Mouse (Mus musculus): ENCODE results near the gene Cd8b1. TPM values are rescaled to one million over a fixed set of nuclear protein-coding genes. Genes with fewer than 3 reads are reported as not detected.

Gene Cd8b1
- polyA plus RNA-seq, 1 experiment from 2014 or later, result not detected

GRCm38 (mm10) chr6:71351201-71351600 is 28.6 kb downstream of the Cd8b1 start:
- Histone ChIP-seq H3K27ac (no peak overlapping the region), H3K36me3 (no peaks in the 10 kb centered on the region), H3K4me2 (no peak overlapping the region), H3K27me3 (no peaks in the 10 kb centered on the region), H3K9ac (replicated peaks) (no peak overlapping the region), H3K4me3 (replicated peaks) (no peak overlapping the region), H3K9me3 (peaks cover 9% of the 10 kb centered on the region; the same call in 1 of the 2 replicates), H3K4me1 (replicated peaks) (no peaks in the 10 kb centered on the region)
- ATAC-seq (ENCODE audit: insufficient number of reproducible peaks, insufficient read depth, low FRiP score, low TSS enrichment, low read depth), result no peak
- WGBS, result 91% methylated on average over 3 of the region's 3 CpGs

DNA sequence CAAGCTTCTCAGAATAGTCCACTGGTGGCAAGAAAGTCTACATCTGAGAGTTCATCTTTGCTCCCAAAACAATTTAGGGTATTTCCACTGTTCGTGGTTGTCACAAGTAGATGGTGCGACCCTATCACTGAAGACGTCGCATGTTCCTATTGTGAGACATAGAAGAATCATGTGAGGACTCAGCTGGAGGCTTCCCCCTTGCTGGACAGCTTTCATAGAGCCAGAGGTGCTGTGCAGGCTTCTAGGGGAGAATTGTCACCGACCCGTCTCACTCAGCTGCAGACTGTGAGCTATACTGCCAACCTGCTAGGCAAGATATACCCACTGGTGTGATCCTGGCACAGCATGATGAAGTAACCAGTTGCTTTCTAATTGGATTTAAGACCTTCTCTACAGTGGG is 29.6 kb downstream of the Cd8b1 start:
- WGBS, result 93% methylated on average over 6 of the region's 6 CpGs

GRCm38 (mm10) chr6:71352866-71353427 is 30.4 kb downstream of the Cd8b1 start:
- 80% methylated on average over 10 of the region's 10 CpGs for WGBS
- Histone ChIP-seq H3K4me1 (replicated peaks) (no peaks in the 10 kb centered on the region), H3K27ac (no peak overlapping the region), H3K27me3 (no peaks in the 10 kb centered on the region), H3K9ac (replicated peaks) (no peak overlapping the region), H3K4me2 (no peak overlapping the region), H3K9me3 (peaks cover 2% of the 10 kb centered on the region; the same call in 1 of the 2 replicates), H3K4me3 (replicated peaks) (no peak overlapping the region), H3K36me3 (no peaks in the 10 kb centered on the region)
- ATAC-seq (ENCODE audit: insufficient number of reproducible peaks, insufficient read depth, low FRiP score, low TSS enrichment, low read depth), result no peak

More for the DNA sequence above, 29.6 kb downstream of the Cd8b1 start:
- Histone ChIP-seq H3K4me2 (no peak overlapping the region), H3K4me1 (replicated peaks) (no peaks in the 10 kb centered on the region), H3K9ac (replicated peaks) (no peak overlapping the region), H3K27me3 (no peaks in the 10 kb centered on the region), H3K27ac (no peak overlapping the region), H3K4me3 (replicated peaks) (no peak overlapping the region), H3K36me3 (no peaks in the 10 kb centered on the region), H3K9me3 (peaks cover 9% of the 10 kb centered on the region; the same call in 1 of the 2 replicates)
- no peak for ATAC-seq (ENCODE audit: insufficient number of reproducible peaks, insufficient read depth, low FRiP score, low TSS enrichment, low read depth)

DNA sequence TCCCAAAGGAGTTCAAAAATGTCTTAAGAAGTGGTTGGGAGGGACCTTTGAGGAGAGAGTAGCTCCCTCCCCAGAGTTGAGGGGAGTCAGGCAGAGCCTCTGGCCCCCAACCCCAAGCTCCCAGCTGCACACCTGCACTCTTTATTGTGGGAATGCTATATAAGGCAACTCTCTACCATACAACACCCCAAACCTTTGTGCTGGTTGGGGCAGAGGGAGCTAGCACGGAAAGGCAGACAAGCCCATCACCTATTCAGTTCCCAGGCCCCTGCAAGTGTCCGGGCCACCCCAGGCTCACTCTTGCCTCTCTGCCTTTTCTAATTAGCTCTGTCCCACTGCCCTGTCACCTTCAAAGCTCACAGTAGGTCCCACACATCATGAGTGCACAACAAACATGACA is 31.1 kb downstream of the Cd8b1 start:
- ATAC-seq (ENCODE audit: insufficient number of reproducible peaks, insufficient read depth, low FRiP score, low TSS enrichment, low read depth), result no peak
- no peak overlapping the region for H3K9ac ChIP-seq (replicated peaks)
- H3K4me2 ChIP-seq, result no peak overlapping the region
- H3K4me1 ChIP-seq (replicated peaks), result no peaks in the 10 kb centered on the region
- WGBS, result 75% methylated on average over 2 of the region's 2 CpGs
- H3K9me3 ChIP-seq, result no peaks in the 10 kb centered on the region
- no peak overlapping the region for H3K27ac ChIP-seq
- H3K36me3 ChIP-seq, result no peaks in the 10 kb centered on the region
- no peak overlapping the region for H3K4me3 ChIP-seq (replicated peaks)
- no peaks in the 10 kb centered on the region for H3K27me3 ChIP-seq

DNA sequence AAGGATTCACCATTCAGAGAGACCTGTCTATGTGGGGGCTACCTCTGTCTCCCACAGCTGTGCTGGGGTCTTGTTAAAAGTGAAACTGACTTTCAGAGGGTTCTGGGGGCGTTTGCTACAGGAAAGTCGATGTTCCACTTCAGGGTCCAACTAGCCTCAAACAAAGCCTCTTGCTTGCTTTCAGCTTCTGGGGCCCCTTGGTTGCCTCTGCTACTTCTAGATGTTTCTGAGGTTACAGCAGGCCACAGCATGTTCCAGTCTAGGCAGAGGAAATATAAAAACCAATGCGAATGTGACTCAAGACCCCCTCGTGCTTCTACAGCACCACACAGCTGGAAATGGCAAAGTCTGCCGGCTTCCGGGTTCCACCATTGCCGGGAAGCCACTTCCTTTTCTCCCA is 34.9 kb downstream of the Cd8b1 start:
- Histone ChIP-seq H3K27ac (no peak overlapping the region), H3K4me2 (no peak overlapping the region), H3K36me3 (no peaks in the 10 kb centered on the region), H3K4me1 (replicated peaks) (no peaks in the 10 kb centered on the region), H3K9me3 (no peaks in the 10 kb centered on the region), H3K4me3 (replicated peaks) (no peak overlapping the region), H3K27me3 (no peaks in the 10 kb centered on the region), H3K9ac (replicated peaks) (no peak overlapping the region)
- 88% methylated on average over 7 of the region's 7 CpGs for WGBS
- no peak for ATAC-seq (ENCODE audit: insufficient number of reproducible peaks, insufficient read depth, low FRiP score, low TSS enrichment, low read depth)

GRCm38 (mm10) chr6:71360221-71360620 is 37.6 kb downstream of the Cd8b1 start:
- no peak overlapping the region for H3K9ac ChIP-seq (replicated peaks)
- no peaks in the 10 kb centered on the region for H3K36me3 ChIP-seq
- H3K4me1 ChIP-seq (replicated peaks), result no peaks in the 10 kb centered on the region
- H3K9me3 ChIP-seq, result no peaks in the 10 kb centered on the region
- no peak overlapping the region for H3K4me2 ChIP-seq
- 77% methylated on average over 4 of the region's 4 CpGs for WGBS
- H3K27ac ChIP-seq, result no peak overlapping the region
- no peaks in the 10 kb centered on the region for H3K27me3 ChIP-seq
- H3K4me3 ChIP-seq (replicated peaks), result no peak overlapping the region
- no peak for ATAC-seq (ENCODE audit: insufficient number of reproducible peaks, insufficient read depth, low FRiP score, low TSS enrichment, low read depth)

DNA sequence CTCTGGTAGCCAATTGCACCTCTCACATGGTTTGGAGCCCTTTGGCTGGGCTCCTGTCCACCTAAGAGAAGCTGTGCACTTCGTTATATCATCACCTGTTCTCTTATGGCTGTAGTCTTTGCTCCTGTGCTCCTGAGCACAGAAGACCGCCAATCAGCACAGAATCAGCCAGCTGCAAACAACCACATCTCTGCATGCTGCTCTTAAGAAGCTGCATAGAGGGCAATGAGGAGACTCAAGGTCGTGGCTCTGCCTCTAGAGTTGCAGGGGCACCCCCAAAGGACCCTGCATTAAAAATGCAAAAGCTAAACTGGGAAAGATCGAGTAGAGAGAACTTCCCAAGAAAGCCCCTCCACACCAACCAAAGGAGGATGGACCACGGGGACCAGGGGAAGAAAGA is 38.2 kb downstream of the Cd8b1 start:
- Histone ChIP-seq H3K9ac (replicated peaks) (no peak overlapping the region), H3K4me1 (replicated peaks) (no peaks in the 10 kb centered on the region), H3K27me3 (no peaks in the 10 kb centered on the region), H3K4me3 (replicated peaks) (no peak overlapping the region), H3K36me3 (no peaks in the 10 kb centered on the region), H3K4me2 (no peak overlapping the region), H3K27ac (no peak overlapping the region), H3K9me3 (no peaks in the 10 kb centered on the region)
- no peak for ATAC-seq (ENCODE audit: insufficient number of reproducible peaks, insufficient read depth, low FRiP score, low TSS enrichment, low read depth)
- 57% methylated on average over 5 of the region's 5 CpGs for WGBS

GRCm38 (mm10) chr6:71361156-71361670 is 38.6 kb downstream of the Cd8b1 start:
- no peaks in the 10 kb centered on the region for H3K4me1 ChIP-seq (replicated peaks)
- 77% methylated on average over 10 of the region's 10 CpGs for WGBS
- no peak overlapping the region for H3K4me2 ChIP-seq
- no peaks in the 10 kb centered on the region for H3K9me3 ChIP-seq
- ATAC-seq (ENCODE audit: insufficient number of reproducible peaks, insufficient read depth, low FRiP score, low TSS enrichment, low read depth), result no peak
- no peak overlapping the region for H3K27ac ChIP-seq
- no peaks in the 10 kb centered on the region for H3K27me3 ChIP-seq
- no peaks in the 10 kb centered on the region for H3K36me3 ChIP-seq
- H3K9ac ChIP-seq (replicated peaks), result no peak overlapping the region
- H3K4me3 ChIP-seq (replicated peaks), result no peak overlapping the region

- Histone ChIP-seq H3K9me3 (no peaks in the 10 kb centered on the region), H3K27me3 (no peaks in the 10 kb centered on the region), H3K4me2 (no peak overlapping the region), H3K9ac (replicated peaks) (no peak overlapping the region), H3K4me3 (replicated peaks) (no peak overlapping the region), H3K27ac (no peak overlapping the region), H3K36me3 (no peaks in the 10 kb centered on the region), H3K4me1 (replicated peaks) (no peaks in the 10 kb centered on the region)
- ATAC-seq (ENCODE audit: insufficient number of reproducible peaks, insufficient read depth, low FRiP score, low TSS enrichment, low read depth), result no peak
- 86% methylated on average over 2 of the region's 2 CpGs for WGBS
Measured at GRCm38 (mm10) chr6:71363995-71364394, 41.4 kb downstream of the Cd8b1 start.

- ATAC-seq (ENCODE audit: insufficient number of reproducible peaks, insufficient read depth, low FRiP score, low TSS enrichment, low read depth), result no peak
- no peak overlapping the region for H3K4me3 ChIP-seq (replicated peaks)
- H3K36me3 ChIP-seq, result no peaks in the 10 kb centered on the region
- H3K27ac ChIP-seq, result no peak overlapping the region
- H3K4me2 ChIP-seq, result no peak overlapping the region
- WGBS, result 90% methylated on average over 6 of the region's 6 CpGs
- no peak overlapping the region for H3K9ac ChIP-seq (replicated peaks)
- no peaks in the 10 kb centered on the region for H3K9me3 ChIP-seq
- H3K4me1 ChIP-seq (replicated peaks), result no peaks in the 10 kb centered on the region
- no peaks in the 10 kb centered on the region for H3K27me3 ChIP-seq
Measured at GRCm38 (mm10) chr6:71369416-71369815, 46.8 kb downstream of the Cd8b1 start.

DNA sequence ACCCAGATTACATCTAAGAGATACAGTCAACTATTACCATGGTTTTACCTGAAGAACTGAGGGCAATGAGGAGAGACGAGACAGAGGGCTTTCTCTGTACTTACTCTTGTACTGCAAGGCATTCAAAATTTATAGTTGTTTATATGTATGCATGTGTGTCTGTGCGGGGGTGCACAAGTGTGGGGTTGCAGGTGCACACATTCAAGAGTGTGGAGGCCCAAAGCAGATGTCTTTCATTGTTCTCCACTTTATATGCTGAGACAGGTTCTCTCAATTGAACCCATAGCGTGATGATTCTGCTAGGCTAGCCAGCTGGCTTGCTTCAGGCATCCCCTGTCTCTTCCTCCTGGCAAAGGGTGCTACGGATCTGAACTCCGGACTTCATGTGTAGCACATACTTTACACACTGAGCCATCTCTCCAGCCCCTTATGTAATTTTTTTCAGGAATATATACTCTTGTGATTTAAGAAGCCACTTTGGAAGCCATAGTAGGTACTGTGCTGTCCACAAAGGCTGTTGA is 48.6 kb downstream of the Cd8b1 start:
- ATAC-seq (ENCODE audit: insufficient number of reproducible peaks, insufficient read depth, low FRiP score, low TSS enrichment, low read depth), result no peak
- 85% methylated on average over 5 of the region's 5 CpGs for WGBS

More for the DNA sequence above, 48.6 kb downstream of the Cd8b1 start:
- H3K4me1 ChIP-seq (replicated peaks), result no peaks in the 10 kb centered on the region
- H3K9me3 ChIP-seq, result no peaks in the 10 kb centered on the region
- H3K9ac ChIP-seq (replicated peaks), result no peak overlapping the region
- H3K27me3 ChIP-seq, result no peaks in the 10 kb centered on the region
- H3K36me3 ChIP-seq, result no peaks in the 10 kb centered on the region
- no peak overlapping the region for H3K4me2 ChIP-seq
- no peak overlapping the region for H3K27ac ChIP-seq
- H3K4me3 ChIP-seq (replicated peaks), result no peak overlapping the region

Data from limb, embryonic 12.5 days (tissue).